Mouse (Mus musculus): ENCODE data around the gene Spag6. TPM values are rescaled to one million over a fixed set of nuclear protein-coding genes. Genes with fewer than 3 reads are reported as not detected.

Spag6 gene
- polyA plus RNA-seq, 1 experiment from 2014 or later, result 0.13 TPM

DNA sequence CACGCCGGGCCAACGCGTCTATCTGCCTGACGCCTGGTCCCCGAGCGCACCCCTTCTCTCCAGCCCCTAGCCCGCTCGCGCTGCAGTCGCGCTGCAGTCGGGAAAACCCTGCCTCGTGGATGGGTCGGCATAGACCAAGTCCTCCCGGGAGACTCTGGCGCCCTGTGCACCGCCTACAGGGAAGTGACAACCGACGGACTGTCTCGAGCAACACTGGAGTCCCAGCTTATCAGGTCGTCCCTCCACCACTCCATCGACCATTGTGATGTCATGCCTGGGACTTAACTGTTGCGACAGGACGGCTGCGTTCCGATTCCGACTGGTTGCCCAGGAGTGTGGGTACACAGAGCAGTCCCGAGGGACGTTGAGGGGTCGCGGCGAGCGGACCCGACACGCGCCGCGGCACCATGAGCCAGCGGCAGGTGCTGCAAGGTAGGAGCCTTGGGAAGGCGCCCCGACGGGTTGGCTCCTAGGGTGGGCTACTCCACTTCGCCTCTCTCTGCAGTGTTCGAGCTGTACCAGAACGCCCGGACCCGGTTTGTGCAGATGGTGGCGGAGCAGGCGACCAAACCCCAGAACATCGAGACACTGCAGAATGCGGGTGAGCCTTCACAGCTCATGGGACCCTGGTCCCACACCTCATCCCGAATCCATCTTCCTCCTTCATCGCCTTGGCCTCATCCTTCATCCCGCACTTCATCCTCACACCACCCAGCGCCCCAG, 5.0 kb downstream of the Spag6 start:
- ATAC-seq (ENCODE audit: insufficient number of reproducible peaks, insufficient read depth, low FRiP score, low TSS enrichment), result peak; percentile 47; the same call in 1 of the 2 replicates
- Histone ChIP-seq H3K4me2 (replicated peaks) (no peak overlapping the region), H3K9ac (no peak overlapping the region), H3K27ac (no peak overlapping the region), H3K27me3 (peaks cover 54% of the 10 kb centered on the region), H3K9me3 (no peaks in the 10 kb centered on the region), H3K4me3 (0 out of 2 replicates have a peak overlapping the region, but pooled peaks have one; percentile 5), H3K36me3 (no peaks in the 10 kb centered on the region), H3K4me1 (peaks cover 14% of the 10 kb centered on the region)
- WGBS, result under 1% methylated on average over 56 of the region's 56 CpGs

DNA sequence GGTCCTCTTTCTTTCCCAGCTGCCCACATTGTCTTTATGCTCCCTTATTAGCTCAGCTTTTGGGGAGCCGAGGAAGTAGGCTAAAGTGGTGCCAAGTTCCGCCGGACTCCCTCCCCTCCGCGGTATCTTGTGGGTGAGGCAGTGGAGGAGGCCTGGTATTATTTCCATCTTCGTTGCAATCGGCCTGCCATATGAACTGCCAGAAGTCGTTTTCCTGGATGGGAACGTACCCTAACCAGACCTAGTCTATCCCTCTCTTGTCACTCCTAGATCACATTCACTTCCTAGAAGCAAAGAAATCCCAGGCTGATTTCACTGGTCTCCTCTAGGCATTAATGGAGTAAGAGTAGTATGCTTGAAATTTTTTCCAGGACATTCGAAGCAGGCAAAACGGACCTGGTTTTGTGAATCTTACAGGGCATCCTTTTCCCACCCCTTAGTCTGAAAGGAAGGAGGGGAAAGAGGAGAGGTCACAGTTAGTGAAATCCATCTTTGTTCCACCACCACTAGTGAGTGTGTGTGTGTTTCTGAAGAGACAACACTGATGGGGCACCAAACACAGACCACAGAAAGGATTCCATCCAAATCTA, 5.7 kb downstream of the Spag6 start:
- Histone ChIP-seq H3K4me1 (peaks cover 12% of the 10 kb centered on the region), H3K9ac (no peak overlapping the region), H3K27me3 (peaks cover 55% of the 10 kb centered on the region), H3K36me3 (no peaks in the 10 kb centered on the region), H3K27ac (no peak overlapping the region), H3K9me3 (no peaks in the 10 kb centered on the region), H3K4me3 (no peak overlapping the region), H3K4me2 (replicated peaks) (no peak overlapping the region)
- no peak for ATAC-seq (ENCODE audit: insufficient number of reproducible peaks, insufficient read depth, low FRiP score, low TSS enrichment)
- WGBS, result 1% methylated on average over 11 of the region's 11 CpGs

DNA sequence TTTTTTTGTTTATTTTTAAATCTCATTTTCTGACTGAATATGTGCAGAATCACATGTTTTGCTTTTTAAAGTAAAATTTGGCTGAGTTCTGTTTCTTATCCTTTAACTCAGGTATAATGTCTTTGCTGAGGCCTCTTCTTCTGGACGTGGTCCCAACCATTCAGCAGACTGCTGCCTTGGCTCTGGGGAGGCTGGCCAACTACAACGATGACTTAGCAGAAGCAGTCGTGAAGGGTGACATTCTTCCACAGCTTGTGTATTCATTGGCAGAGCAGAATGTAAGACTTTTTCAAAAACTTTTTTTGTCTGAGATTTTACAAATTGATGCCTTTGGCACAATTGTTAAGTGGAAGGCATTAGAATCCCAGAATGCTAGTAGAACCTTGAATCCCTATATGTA, 16.5 kb downstream of the Spag6 start:
- H3K4me2 ChIP-seq (replicated peaks), result no peak overlapping the region
- H3K36me3 ChIP-seq, result no peaks in the 10 kb centered on the region
- no peaks in the 10 kb centered on the region for H3K4me1 ChIP-seq
- no peak overlapping the region for H3K9ac ChIP-seq
- ATAC-seq (ENCODE audit: insufficient number of reproducible peaks, insufficient read depth, low FRiP score, low TSS enrichment), result no peak
- H3K9me3 ChIP-seq, result no peaks in the 10 kb centered on the region
- H3K27ac ChIP-seq, result no peak overlapping the region
- no peaks in the 10 kb centered on the region for H3K27me3 ChIP-seq
- WGBS, result 68% methylated on average over 3 of the region's 3 CpGs
- H3K4me3 ChIP-seq, result no peak overlapping the region

DNA sequence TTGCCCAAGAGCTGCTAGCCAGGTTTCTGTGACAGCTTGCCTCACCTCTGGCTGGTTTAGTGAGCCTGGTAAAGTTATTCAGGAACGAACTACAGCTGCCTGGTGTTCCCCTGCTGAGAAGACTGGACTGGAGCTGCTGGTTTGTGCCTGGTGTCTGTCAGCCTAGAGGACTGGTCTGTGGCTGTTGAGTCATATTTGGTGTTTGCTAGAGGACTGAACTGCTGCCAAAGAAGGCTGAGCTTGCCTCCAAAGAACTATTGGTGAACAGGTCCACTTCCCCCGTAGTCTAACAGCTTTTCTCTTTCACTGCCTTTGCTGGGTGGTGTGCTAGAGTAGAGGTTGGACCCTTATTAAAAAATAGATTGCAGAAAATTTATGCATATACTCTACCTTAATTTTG, 19.2 kb downstream of the Spag6 start:
- no peak for ATAC-seq (ENCODE audit: insufficient number of reproducible peaks, insufficient read depth, low FRiP score, low TSS enrichment)

DNA sequence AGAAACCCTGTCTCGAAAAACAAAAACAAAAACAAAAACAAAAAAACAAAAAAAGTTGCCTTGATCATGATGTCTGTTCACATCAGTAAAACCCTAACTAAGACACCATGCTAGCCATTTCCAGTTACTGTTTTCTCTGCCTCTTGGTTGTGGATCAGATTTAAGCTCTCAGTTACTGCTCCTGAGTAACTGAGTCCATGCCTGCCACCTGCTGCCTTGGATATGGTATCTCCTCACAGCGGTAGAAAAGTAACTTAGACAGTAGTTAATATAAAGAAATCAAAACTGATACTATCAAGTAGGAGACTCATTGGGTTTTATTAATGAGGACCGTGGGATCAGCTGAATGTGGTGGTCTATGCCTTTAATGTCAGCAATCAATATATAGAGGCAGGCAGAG, 20.5 kb downstream of the Spag6 start:
- Histone ChIP-seq H3K36me3 (no peaks in the 10 kb centered on the region), H3K4me1 (no peaks in the 10 kb centered on the region), H3K27me3 (no peaks in the 10 kb centered on the region), H3K27ac (no peak overlapping the region), H3K4me3 (no peak overlapping the region), H3K4me2 (replicated peaks) (no peak overlapping the region), H3K9ac (no peak overlapping the region), H3K9me3 (no peaks in the 10 kb centered on the region)
- 72% methylated on average over 3 of the region's 3 CpGs for WGBS
- no peak for ATAC-seq (ENCODE audit: insufficient number of reproducible peaks, insufficient read depth, low FRiP score, low TSS enrichment)

More for the DNA sequence above, 19.2 kb downstream of the Spag6 start:
- 73% methylated on average over 2 of the region's 2 CpGs for WGBS
- Histone ChIP-seq H3K4me1 (no peaks in the 10 kb centered on the region), H3K9ac (no peak overlapping the region), H3K27me3 (no peaks in the 10 kb centered on the region), H3K27ac (no peak overlapping the region), H3K4me3 (no peak overlapping the region), H3K9me3 (no peaks in the 10 kb centered on the region), H3K36me3 (no peaks in the 10 kb centered on the region), H3K4me2 (replicated peaks) (no peak overlapping the region)

DNA sequence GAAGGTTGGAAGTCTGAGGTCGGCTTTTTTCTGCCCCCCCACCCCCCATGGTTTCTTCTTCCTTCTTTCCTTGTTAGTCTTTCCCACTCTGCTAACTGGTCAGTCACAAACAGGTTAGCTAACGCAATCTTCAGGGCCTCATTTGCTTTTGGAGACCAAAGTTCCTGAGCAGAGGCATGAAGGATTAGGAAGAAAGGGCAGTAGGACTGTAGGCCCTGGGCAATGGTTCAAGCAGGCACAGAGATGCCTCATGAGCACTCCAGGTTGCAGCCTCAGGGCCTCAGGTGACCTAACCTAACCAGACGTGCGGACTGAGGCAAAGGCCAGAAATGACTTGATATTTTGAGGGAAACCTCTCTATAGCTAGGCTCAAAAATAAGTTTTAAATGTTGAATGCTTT, 24.7 kb downstream of the Spag6 start:
- Histone ChIP-seq H3K27me3 (no peaks in the 10 kb centered on the region), H3K4me2 (replicated peaks) (no peak overlapping the region), H3K9me3 (no peaks in the 10 kb centered on the region), H3K27ac (no peak overlapping the region), H3K9ac (no peak overlapping the region), H3K4me3 (no peak overlapping the region), H3K36me3 (no peaks in the 10 kb centered on the region), H3K4me1 (no peaks in the 10 kb centered on the region)
- ATAC-seq (ENCODE audit: insufficient number of reproducible peaks, insufficient read depth, low FRiP score, low TSS enrichment), result no peak
- WGBS, result 75% methylated on average over 4 of the region's 4 CpGs

DNA sequence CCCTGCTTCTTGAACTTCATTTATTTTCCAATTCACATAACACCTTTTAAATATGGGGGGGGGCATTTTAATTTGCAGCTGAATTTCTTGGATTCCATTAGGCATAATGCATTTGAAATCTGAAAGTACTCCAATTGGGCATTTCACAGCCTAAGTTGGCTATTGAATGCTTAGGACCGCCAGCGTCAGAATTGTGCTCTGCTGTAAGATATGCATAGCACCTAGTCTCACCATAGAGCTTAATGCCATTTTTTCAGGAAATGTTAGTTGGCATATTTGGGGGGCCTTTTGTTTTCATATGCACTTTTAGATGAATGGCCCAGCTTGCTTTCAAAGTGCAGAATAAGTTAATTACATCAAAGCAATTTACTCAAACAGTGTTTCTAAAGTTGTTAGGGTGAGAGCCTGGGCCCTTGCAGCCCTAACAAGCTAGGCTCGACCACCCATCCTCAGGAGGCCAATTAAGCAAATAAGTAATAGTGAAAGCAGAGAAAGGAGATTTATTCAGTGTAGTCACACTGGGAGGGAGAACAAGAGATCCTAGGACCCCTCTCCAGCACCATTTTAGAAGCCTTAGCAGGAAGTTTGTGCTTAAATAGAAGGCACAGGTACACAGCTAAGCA, 28.5 kb downstream of the Spag6 start:
- Histone ChIP-seq H3K27ac (no peak overlapping the region), H3K4me3 (no peak overlapping the region), H3K4me1 (no peaks in the 10 kb centered on the region), H3K4me2 (replicated peaks) (no peak overlapping the region), H3K36me3 (no peaks in the 10 kb centered on the region), H3K9ac (no peak overlapping the region), H3K9me3 (no peaks in the 10 kb centered on the region), H3K27me3 (no peaks in the 10 kb centered on the region)
- no peak for ATAC-seq (ENCODE audit: insufficient number of reproducible peaks, insufficient read depth, low FRiP score, low TSS enrichment)
- WGBS, result 64% methylated on average over 3 of the region's 3 CpGs

DNA sequence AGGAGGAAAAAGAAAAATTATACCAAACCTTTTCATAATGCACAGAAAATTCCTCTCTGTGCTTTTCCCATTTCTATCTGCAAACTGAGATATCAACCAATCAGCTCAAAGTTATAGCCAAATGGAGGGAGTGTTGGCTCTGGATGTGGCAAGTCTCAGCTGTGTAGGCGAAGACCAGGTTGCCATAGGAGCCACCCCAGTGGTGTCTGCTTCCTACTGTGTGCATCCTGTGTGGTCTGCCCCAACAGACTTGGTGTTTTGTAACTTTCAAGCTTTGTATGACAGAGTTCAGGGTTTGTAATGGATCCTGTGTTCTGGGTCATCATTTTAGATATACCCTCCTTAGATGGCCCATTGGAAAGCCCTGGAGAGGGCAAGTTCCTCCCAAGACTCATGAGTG, 30.6 kb downstream of the Spag6 start:
- H3K4me1 ChIP-seq, result no peaks in the 10 kb centered on the region
- WGBS, result 87% methylated on average over 1 of the region's 1 CpGs
- H3K27ac ChIP-seq, result no peak overlapping the region
- no peaks in the 10 kb centered on the region for H3K9me3 ChIP-seq
- no peak for ATAC-seq (ENCODE audit: insufficient number of reproducible peaks, insufficient read depth, low FRiP score, low TSS enrichment)
- no peaks in the 10 kb centered on the region for H3K27me3 ChIP-seq
- H3K4me3 ChIP-seq, result no peak overlapping the region
- H3K9ac ChIP-seq, result no peak overlapping the region
- H3K4me2 ChIP-seq (replicated peaks), result no peak overlapping the region
- no peaks in the 10 kb centered on the region for H3K36me3 ChIP-seq

DNA sequence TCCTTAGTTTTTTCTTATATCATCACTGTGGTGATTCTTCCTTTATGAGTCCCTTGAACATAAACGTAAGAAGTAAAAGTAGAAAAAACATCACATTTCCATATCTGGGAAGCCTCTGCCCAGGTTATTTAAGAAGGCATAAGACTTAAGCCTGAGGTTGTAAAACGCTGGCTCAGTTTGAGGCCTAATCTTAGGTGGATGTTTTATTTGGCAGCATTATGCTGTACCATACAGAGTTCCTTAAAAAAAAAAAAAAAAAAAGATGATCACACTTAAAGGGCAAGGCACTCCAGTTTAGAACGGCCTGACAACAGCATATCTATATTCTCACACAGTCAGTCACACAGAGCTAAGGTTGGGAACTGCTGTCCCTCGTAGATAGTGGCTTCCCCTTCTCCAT, 32.0 kb downstream of the Spag6 start:
- 81% methylated on average over 4 of the region's 4 CpGs for WGBS
- no peak overlapping the region for H3K4me2 ChIP-seq (replicated peaks)

DNA sequence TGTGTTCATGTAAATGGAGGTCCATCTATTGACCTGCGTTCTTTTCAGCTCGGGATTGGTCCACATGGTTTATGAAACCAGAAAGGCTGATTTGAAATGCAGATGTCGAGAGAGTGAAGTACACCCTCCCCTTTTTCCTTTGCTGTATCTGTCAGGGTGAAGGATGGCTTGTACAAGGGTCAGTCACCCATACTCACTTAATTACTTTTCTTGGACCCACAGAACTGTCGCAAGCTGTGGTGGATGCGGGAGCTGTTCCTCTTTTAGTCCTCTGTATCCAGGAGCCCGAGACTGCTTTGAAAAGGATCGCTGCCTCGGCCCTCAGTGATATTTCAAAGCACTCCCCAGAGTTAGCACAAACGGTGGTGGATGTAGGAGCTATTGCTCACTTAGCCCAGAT, 37.9 kb downstream of the Spag6 start:
- Histone ChIP-seq H3K4me2 (replicated peaks) (no peak overlapping the region), H3K36me3 (no peaks in the 10 kb centered on the region), H3K9me3 (no peaks in the 10 kb centered on the region), H3K4me1 (no peaks in the 10 kb centered on the region), H3K4me3 (no peak overlapping the region), H3K9ac (no peak overlapping the region), H3K27ac (no peak overlapping the region), H3K27me3 (no peaks in the 10 kb centered on the region)
- ATAC-seq (ENCODE audit: insufficient number of reproducible peaks, insufficient read depth, low FRiP score, low TSS enrichment), result no peak
- 43% methylated on average over 9 of the region's 9 CpGs for WGBS

More for the DNA sequence above, 32.0 kb downstream of the Spag6 start:
- Histone ChIP-seq H3K9ac (no peak overlapping the region), H3K27ac (no peak overlapping the region), H3K9me3 (no peaks in the 10 kb centered on the region), H3K4me1 (no peaks in the 10 kb centered on the region), H3K36me3 (no peaks in the 10 kb centered on the region), H3K27me3 (no peaks in the 10 kb centered on the region), H3K4me3 (no peak overlapping the region)
- no peak for ATAC-seq (ENCODE audit: insufficient number of reproducible peaks, insufficient read depth, low FRiP score, low TSS enrichment)

DNA sequence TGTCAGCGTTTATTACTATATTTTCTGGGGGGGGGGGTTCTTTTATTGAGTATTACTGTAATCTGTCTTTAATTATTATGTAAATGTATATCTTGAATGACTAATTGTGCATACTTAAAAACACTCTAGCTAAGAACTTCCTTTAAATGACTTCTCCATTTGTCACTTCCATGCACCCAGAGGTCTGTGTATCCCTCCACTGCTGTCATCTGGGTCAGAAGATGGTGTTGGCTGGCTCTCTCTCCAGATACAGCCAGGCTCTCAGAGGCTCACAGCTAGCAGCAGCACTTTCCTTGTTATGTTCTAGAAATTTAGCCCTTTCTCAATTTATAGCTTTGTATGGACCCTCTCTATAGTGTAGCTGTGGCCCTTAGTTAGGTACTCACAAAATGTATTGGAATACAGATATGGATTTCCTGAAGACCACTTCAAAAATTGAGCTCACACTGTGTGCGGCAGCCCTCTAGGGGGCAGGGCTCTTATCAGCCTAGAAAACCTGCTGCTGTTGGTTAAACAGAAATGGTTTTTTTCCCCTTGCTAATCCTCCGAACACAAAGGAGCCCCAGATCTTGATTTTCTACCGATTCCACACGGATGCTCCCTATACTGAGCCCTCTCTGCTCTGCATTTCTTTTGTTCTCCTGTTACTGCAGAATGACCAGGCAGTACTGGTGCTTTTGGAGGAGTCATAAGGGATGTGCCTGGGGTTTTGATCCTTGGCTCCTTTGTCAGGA, 40.7 kb downstream of the Spag6 start:
- WGBS, result 36% methylated on average over 5 of the region's 5 CpGs
- H3K27ac ChIP-seq, result no peak overlapping the region

More for the DNA sequence above, 40.7 kb downstream of the Spag6 start:
- H3K4me2 ChIP-seq (replicated peaks), result no peak overlapping the region
- H3K9me3 ChIP-seq, result no peaks in the 10 kb centered on the region
- H3K9ac ChIP-seq, result no peak overlapping the region
- no peaks in the 10 kb centered on the region for H3K27me3 ChIP-seq
- H3K4me1 ChIP-seq, result no peaks in the 10 kb centered on the region
- no peak for ATAC-seq (ENCODE audit: insufficient number of reproducible peaks, insufficient read depth, low FRiP score, low TSS enrichment)
- no peak overlapping the region for H3K4me3 ChIP-seq
- H3K36me3 ChIP-seq, result no peaks in the 10 kb centered on the region
